13 mouse cellular contexts compared by ENCODE assay signal in the genomic region with DNA sequence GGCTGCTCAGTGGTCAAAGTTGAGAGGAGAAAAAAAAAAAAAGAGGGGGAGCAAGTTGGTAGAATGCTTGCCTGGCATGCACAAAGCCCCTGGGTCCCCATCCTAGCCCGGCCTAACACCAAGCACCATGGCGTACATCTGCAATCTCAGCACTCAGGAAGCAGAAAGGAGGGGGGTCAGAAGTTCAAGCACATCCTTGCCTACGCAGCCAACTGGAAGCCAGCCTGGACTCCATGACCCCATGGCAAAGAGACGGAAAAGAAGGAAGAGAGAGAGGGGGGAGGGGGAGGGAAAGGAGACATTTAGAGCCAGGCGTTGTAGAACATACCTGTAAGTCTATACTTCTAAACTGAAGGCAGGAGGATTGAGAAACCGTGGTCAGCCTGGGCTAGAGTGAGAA. TPM values are rescaled to one million over a fixed set of nuclear protein-coding genes. Genes with fewer than 3 reads are reported as not detected.
A peak's percentile ranks its signal among the peaks of the same experiment; 100 is the strongest.
DNase-seq lines count a peak whose midpoint lies in the region; ATAC-seq and TF ChIP-seq lines count a peak whose summit lies in the region.
"Had no signal": no experiment of that assay in that cellular context is flagged by ENCODE, and none has a peak within 500 bp of the region (broad histone marks: within the 10 kb centered on the region; RNA-seq: fewer than 3 reads in every experiment).

No protein-coding gene starts in this region.

- WGBS in kidney, embryonic 14.5 days: 40% methylated on average over 6 of the region's 6 CpGs
- 32% methylated on average over 6 of the region's 6 CpGs for WGBS in kidney, postnatal 0 days
- WGBS in lung, adult 2 months: 31% methylated on average over 6 of the region's 6 CpGs

- no peak overlapping the region for H3K4me3 ChIP-seq in kidney, embryonic 14.5 days (ENCODE audit: low read length)
- no peak overlapping the region for H3K4me3 ChIP-seq in kidney, postnatal 0 days (replicated peaks; ENCODE audit: low read depth, low read length)
- no peak overlapping the region for H3K4me3 ChIP-seq in lung, adult 2 months (replicated peaks; ENCODE audit: extremely low read depth, low read depth, low read length)
- H3K4me3 ChIP-seq: neural tube, embryonic 15.5 days had no signal

- no peak overlapping the region for H3K27ac ChIP-seq in kidney, embryonic 14.5 days (ENCODE audit: low read depth, low read length)
- peak overlapping the region; percentile 63 for H3K27ac ChIP-seq in kidney, postnatal 0 days
- H3K27ac ChIP-seq: neural tube, embryonic 15.5 days had no signal

- no peak for TF ChIP-seq POLR2A in lung, adult 2 months (IDR thresholded peaks at IDR 0.05; ENCODE audit: borderline replicate concordance, extremely low read depth, low read depth, low read length)

- no peaks in the 10 kb centered on the region for H3K36me3 ChIP-seq in kidney, embryonic 14.5 days (ENCODE audit: control insufficient read depth, insufficient read depth, low read length)
- no peaks in the 10 kb centered on the region for H3K36me3 ChIP-seq in kidney, postnatal 0 days (ENCODE audit: insufficient read depth, low read length)
- H3K36me3 ChIP-seq: neural tube, embryonic 15.5 days had no signal

- no peak overlapping the region for H3K9ac ChIP-seq in kidney, embryonic 14.5 days (ENCODE audit: low read depth, low read length)
- H3K9ac ChIP-seq in kidney, postnatal 0 days (ENCODE audit: low read depth, low read length): no peak overlapping the region
- H3K9ac ChIP-seq: liver, postnatal 0 days; neural tube, embryonic 15.5 days had no signal

- TF ChIP-seq CTCF in kidney, postnatal 0 days (IDR thresholded peaks at IDR 0.05; ENCODE audit: low read depth): no peak
- TF ChIP-seq CTCF in lung, adult 2 months (IDR thresholded peaks at IDR 0.05; ENCODE audit: insufficient read depth, low read length): no peak

- H3K27me3 ChIP-seq in kidney, embryonic 14.5 days (ENCODE audit: control insufficient read depth, insufficient read depth, low read length): no peaks in the 10 kb centered on the region
- H3K27me3 ChIP-seq in kidney, postnatal 0 days (ENCODE audit: insufficient read depth, low read length): no peaks in the 10 kb centered on the region
- H3K27me3 ChIP-seq: neural tube, embryonic 15.5 days had no signal

- no peaks in the 10 kb centered on the region for H3K9me3 ChIP-seq in kidney, embryonic 14.5 days (ENCODE audit: control insufficient read depth, low read length)
- H3K9me3 ChIP-seq in kidney, postnatal 0 days (replicated peaks; ENCODE audit: low read length): no peaks in the 10 kb centered on the region
- H3K9me3 ChIP-seq: neural tube, embryonic 15.5 days had no signal

- DNase-seq in kidney, adult 11 months: peak; percentile 77
- no peak for DNase-seq in kidney, postnatal 0 days (ENCODE audit: low spot score)
- DNase-seq in lung, adult 2 months: peak; percentile 33
- DNase-seq in cerebellum, adult 8-10 months: no peak
- no peak for DNase-seq in embryo, embryonic 10.5 days (ENCODE audit: low spot score)
- DNase-seq in ovary, postnatal 14 days (ENCODE audit: low spot score): no peak
- DNase-seq: cerebellum, adult 11-12 months; liver, postnatal 0 days; right cerebral cortex, postnatal 14 days; thymus, postnatal 4 days had no signal

- H3K4me2 ChIP-seq in kidney, embryonic 14.5 days (replicated peaks; ENCODE audit: low read depth, low read length): no peak overlapping the region
- H3K4me2 ChIP-seq in kidney, postnatal 0 days (ENCODE audit: low read length): no peak overlapping the region
- H3K4me2 ChIP-seq: neural tube, embryonic 15.5 days had no signal

- no peak for ATAC-seq in kidney, embryonic 14.5 days (ENCODE audit: low FRiP score, low TSS enrichment)
- ATAC-seq in kidney, postnatal 0 days (replicated peaks; ENCODE audit: low FRiP score, low read depth): peak; percentile 16
- ATAC-seq in monocyte, adult 5-6 weeks (replicated peaks; ENCODE audit: insufficient number of reproducible peaks, low FRiP score, low TSS enrichment, poor library complexity, severe bottlenecking): no peak

- H3K4me1 ChIP-seq in kidney, embryonic 14.5 days (ENCODE audit: control insufficient read depth, insufficient read depth, low read length): peaks cover 31% of the 10 kb centered on the region
- peaks cover 18% of the 10 kb centered on the region for H3K4me1 ChIP-seq in kidney, postnatal 0 days (replicated peaks; ENCODE audit: insufficient read depth, low read length)
- H3K4me1 ChIP-seq in lung, adult 2 months (ENCODE audit: control insufficient read depth, insufficient read depth, low read length): peaks cover 5% of the 10 kb centered on the region
- H3K4me1 ChIP-seq: neural tube, embryonic 15.5 days had no signal

RNA-seq across cellular contexts. Expression of a gene that starts 25.7 kb away (rescaled TPM):
- polyA plus RNA-seq in kidney, embryonic 14.5 days (2014; fragmentation: Nextera tagmentation; extraction: Ambion mirVana): 2.8 and 5.8 TPM in 2 replicates
- 13.3 and 13.5 TPM in 2 replicates for polyA plus RNA-seq in kidney, postnatal 0 days (2015; fragmentation: Nextera tagmentation; extraction: Ambion mirVana)
- 9.5 and 11.8 TPM in 2 replicates for polyA plus RNA-seq in lung, adult 2 months (2012; rRNA removed)
- total RNA-seq in monocyte, adult 5-6 weeks (2017): 0.68 to 1.8 TPM (median 0.96 TPM) in 3 replicates

RNA-seq across cellular contexts. Expression of a gene that starts 32.8 kb away (rescaled TPM):
- 16.2 and 18.2 TPM in 2 replicates for polyA plus RNA-seq in kidney, embryonic 14.5 days (2014; fragmentation: Nextera tagmentation; extraction: Ambion mirVana)
- polyA plus RNA-seq in kidney, postnatal 0 days (2015; fragmentation: Nextera tagmentation; extraction: Ambion mirVana): 20.0 and 20.1 TPM in 2 replicates
- polyA plus RNA-seq in lung, adult 2 months (2012; rRNA removed): 11.1 and 11.5 TPM in 2 replicates
- 6.4 to 10.1 TPM (median 10.1 TPM) in 3 replicates for total RNA-seq in monocyte, adult 5-6 weeks (2017)

RNA-seq across cellular contexts. Expression of a gene that starts 39.8 kb away (rescaled TPM):
- polyA plus RNA-seq in kidney, embryonic 14.5 days (2014; fragmentation: Nextera tagmentation; extraction: Ambion mirVana): 32.6 and 49.7 TPM in 2 replicates
- 32.4 and 35.3 TPM in 2 replicates for polyA plus RNA-seq in kidney, postnatal 0 days (2015; fragmentation: Nextera tagmentation; extraction: Ambion mirVana)
- 30.8 and 38.3 TPM in 2 replicates for polyA plus RNA-seq in lung, adult 2 months (2012; rRNA removed)
- 32.0 to 57.1 TPM (median 39.6 TPM) in 3 replicates for total RNA-seq in monocyte, adult 5-6 weeks (2017)

Comparison
In these comparisons a context has a peak if more than half of its experiments do, and no peak if none do; other contexts are left out.
1. DNase-seq: peak in kidney, adult 11 months (single experiment) and lung, adult 2 months (single experiment); none in kidney, postnatal 0 days (single experiment), cerebellum, adult 8-10 months (single experiment), embryo, embryonic 10.5 days (single experiment) and ovary, postnatal 14 days (single experiment).